ENCODE assay signal across 9 mouse cellular contexts in genomic region chr2:169996501-169997237, GRCm38 (mm10).
A peak's percentile ranks its signal among the peaks of the same experiment; 100 is the strongest.
DNase-seq lines count a peak whose midpoint lies in the region; ATAC-seq and TF ChIP-seq lines count a peak whose summit lies in the region.
"Had no signal": no experiment of that assay in that cellular context is flagged by ENCODE, and none has a peak within 500 bp of the region (broad histone marks: within the 10 kb centered on the region; RNA-seq: fewer than 3 reads in every experiment).

No protein-coding gene starts in this region.

- no peak overlapping the region for H3K9ac ChIP-seq in heart, embryonic 12.5 days
- H3K9ac ChIP-seq in heart, postnatal 0 days (replicated peaks; ENCODE audit: low read depth, low read length) = no peak overlapping the region

- H3K4me1 ChIP-seq in heart, embryonic 12.5 days (replicated peaks) = peaks cover 27% of the 10 kb centered on the region
- H3K4me1 ChIP-seq in brown adipose tissue, adult 24 weeks (ENCODE audit: control insufficient read depth, insufficient read depth, insufficient read length, low read length) = 0 out of 2 replicates have a peak, but pooled peaks cover 3% of the 10 kb centered on the region
- H3K4me1 ChIP-seq in heart, postnatal 0 days (ENCODE audit: control insufficient read depth, insufficient read depth) = peaks cover 5% of the 10 kb centered on the region; the same call in 1 of the 2 replicates
- H3K4me1 ChIP-seq in limb, embryonic 10.5 days = peaks cover 50% of the 10 kb centered on the region

- TF ChIP-seq CTCF in heart, postnatal 0 days (IDR thresholded peaks at IDR 0.05; ENCODE audit: low read depth) = no peak

- no peak for TF ChIP-seq EP300 in heart, postnatal 0 days (IDR thresholded peaks at IDR 0.05; ENCODE audit: low read depth)

- no peak overlapping the region for H3K27ac ChIP-seq in heart, embryonic 12.5 days (ENCODE audit: poor library complexity, severe bottlenecking)
- H3K27ac ChIP-seq in brown adipose tissue, adult 24 weeks (replicated peaks; ENCODE audit: low read depth, low read length) = peak overlapping the region; percentile 63; the same call in 1 of the 2 replicates
- H3K27ac ChIP-seq in heart, postnatal 0 days (ENCODE audit: low read depth) = no peak overlapping the region
- H3K27ac ChIP-seq in limb, embryonic 10.5 days = 0 out of 2 replicates have a peak overlapping the region, but pooled peaks have one; percentile 74

- no peak for DNase-seq in heart, postnatal 14 days
- no peak for DNase-seq in heart, postnatal 0 days (ENCODE audit: low spot score)
- DNase-seq in limb, embryonic 10.5 days (ENCODE audit: low spot score) = no peak
- DNase-seq in yolk sac, embryonic 10.5 days (ENCODE audit: low spot score) = no peak
- no peak for DNase-seq in cerebellum, adult 11 months
- no peak for DNase-seq in layer of hippocampus, adult 9-10 months (ENCODE audit: low spot score)
- DNase-seq: adrenal gland, adult 8-10 months had no signal

- no peaks in the 10 kb centered on the region for H3K36me3 ChIP-seq in heart, embryonic 12.5 days
- no peaks in the 10 kb centered on the region for H3K36me3 ChIP-seq in heart, postnatal 0 days (replicated peaks; ENCODE audit: control insufficient read depth, insufficient read depth, low read length)
- H3K36me3 ChIP-seq in limb, embryonic 10.5 days = no peaks in the 10 kb centered on the region

- intact Hi-C loops in heart, postnatal 14 days (cut with DNase I) = no loop called here

- no peak for ATAC-seq in heart, embryonic 12.5 days (ENCODE audit: insufficient number of reproducible peaks, low FRiP score)
- ATAC-seq in heart, postnatal 0 days (ENCODE audit: insufficient read depth, low read depth) = no peak

- no peaks in the 10 kb centered on the region for H3K9me3 ChIP-seq in heart, embryonic 12.5 days (replicated peaks)
- H3K9me3 ChIP-seq in heart, postnatal 0 days (replicated peaks; ENCODE audit: control insufficient read depth, low read length) = no peaks in the 10 kb centered on the region
- no peaks in the 10 kb centered on the region for H3K9me3 ChIP-seq in limb, embryonic 10.5 days (replicated peaks)

- peak overlapping the region; percentile 59 for H3K4me2 ChIP-seq in heart, embryonic 12.5 days
- H3K4me2 ChIP-seq in heart, postnatal 0 days (ENCODE audit: low read depth, low read length) = peak overlapping the region; percentile 43; the same call in 1 of the 2 replicates

- peaks cover 6% of the 10 kb centered on the region; the same call in 1 of the 2 replicates for H3K27me3 ChIP-seq in heart, embryonic 12.5 days (replicated peaks)
- H3K27me3 ChIP-seq in heart, postnatal 0 days (ENCODE audit: control insufficient read depth, insufficient read depth, low read length) = 0 out of 2 replicates have a peak, but pooled peaks cover 3% of the 10 kb centered on the region
- peaks cover 8% of the 10 kb centered on the region; the same call in 1 of the 2 replicates for H3K27me3 ChIP-seq in limb, embryonic 10.5 days (ENCODE audit: low read depth, poor library complexity, severe bottlenecking)

- WGBS in heart, embryonic 12.5 days = 44% methylated on average over 16 of the region's 16 CpGs
- WGBS in heart, postnatal 0 days = 44% methylated on average over 16 of the region's 16 CpGs
- 55% methylated on average over 16 of the region's 16 CpGs for WGBS in limb, embryonic 10.5 days

- no peak overlapping the region for H3K4me3 ChIP-seq in heart, embryonic 12.5 days
- H3K4me3 ChIP-seq in brown adipose tissue, adult 24 weeks (ENCODE audit: insufficient read depth, low read depth, low read length) = no peak overlapping the region
- H3K4me3 ChIP-seq in heart, postnatal 0 days (ENCODE audit: low read depth, low read length) = no peak overlapping the region; the same call in 1 of the 2 replicates
- H3K4me3 ChIP-seq in limb, embryonic 10.5 days = no peak overlapping the region

Comparison
In these comparisons a context has a peak if more than half of its experiments do, and no peak if none do; other contexts are left out.
1. H3K27ac ChIP-seq: peak in brown adipose tissue, adult 24 weeks (single experiment) and limb, embryonic 10.5 days (single experiment); none in heart, embryonic 12.5 days (single experiment) and heart, postnatal 0 days (single experiment).